Mouse (Mus musculus) forebrain, embryonic 14.5 days (tissue): ENCODE results near the gene Sfpq. TPM values are rescaled to one million over a fixed set of nuclear protein-coding genes. Genes with fewer than 3 reads are reported as not detected.
"Not testable (repeated sequence)": the region's sequence is repeated elsewhere in the genome, so short reads cannot be mapped to it uniquely, and the experiment has no call there.

Experiments
- ATAC-seq: fragments of 200-750 bp; cut with Nextera tagmentation; 2 replicates; pipeline ENCODE4 v1.8.0; 2017; ENCODE audit warnings: mild to moderate bottlenecking, moderate library complexity
- DNase-seq: peaks from one replicate; pipeline ENCODE4 v3.0.0-alpha.2; 2015; ENCODE audit warnings: low spot score
- H3K27ac ChIP-seq: fragments of 300-500 bp; sonication (generic); 2 replicates; pipeline ENCODE4 v1.5.1; 2014; ENCODE audit warnings: low read depth, mild to moderate bottlenecking, control low read depth, low read length, moderate library complexity
- H3K27me3 ChIP-seq: fragments of 300-500 bp; sonication (generic); replicated peaks from 2 replicates; pipeline ENCODE4 v1.6.1; 2014; ENCODE audit warnings: low read length, control low read depth, mixed read lengths; ENCODE audit not compliant: control insufficient read depth, insufficient read depth
- H3K36me3 ChIP-seq: fragments of 300-500 bp; sonication (generic); 2 replicates; pipeline ENCODE4 v1.6.1; 2014; ENCODE audit warnings: low read length, control low read depth; ENCODE audit not compliant: control insufficient read depth, insufficient read depth
- H3K4me1 ChIP-seq: fragments of 300-500 bp; sonication (generic); 2 replicates; pipeline ENCODE4 v1.6.1; 2014; ENCODE audit warnings: antibody characterized with exemption, low read length, control low read depth; ENCODE audit not compliant: control insufficient read depth, insufficient read depth
- H3K4me2 ChIP-seq: fragments of 300-500 bp; sonication (generic); 2 replicates; pipeline ENCODE4 v1.6.1; 2014; ENCODE audit warnings: mild to moderate bottlenecking, control low read depth, low read length
- H3K4me3 ChIP-seq: fragments of 300-500 bp; sonication (generic); 2 replicates; pipeline ENCODE4 v1.5.1; 2014; ENCODE audit warnings: low read depth, low read length, control low read depth
- H3K9ac ChIP-seq: fragments of 300-500 bp; sonication (generic); 2 replicates; pipeline ENCODE4 v1.6.1; 2014; ENCODE audit warnings: mild to moderate bottlenecking, low read length, control low read depth, moderate library complexity
- H3K9me3 ChIP-seq: fragments of 300-500 bp; sonication (generic); replicated peaks from 2 replicates; pipeline ENCODE4 v1.6.1; 2016; ENCODE audit warnings: low read length, control low read depth, mixed read lengths; ENCODE audit not compliant: control insufficient read depth
- WGBS: fragments of 180-500 bp; shearing (Covaris S2); extraction: QIAGEN DNeasy Blood & Tissue Kit; methylation state at CpG from one replicate; pipeline ENCODE4 v1.1.7; 2014; 5-methylcytosine and 5-hydroxymethylcytosine counted together
- polyA plus RNA-seq: library from polyadenylated mRNA; unstranded; fragments of >200 nt; fragmentation: Nextera tagmentation; extraction: Ambion mirVana; gene quantifications from 2 replicates; pipeline ENCODE4 v1.2.1, GENCODE M21; 2014

The Sfpq gene
- polyA plus RNA-seq, 1 experiment from 2014 or later: 102 TPM

DNA sequence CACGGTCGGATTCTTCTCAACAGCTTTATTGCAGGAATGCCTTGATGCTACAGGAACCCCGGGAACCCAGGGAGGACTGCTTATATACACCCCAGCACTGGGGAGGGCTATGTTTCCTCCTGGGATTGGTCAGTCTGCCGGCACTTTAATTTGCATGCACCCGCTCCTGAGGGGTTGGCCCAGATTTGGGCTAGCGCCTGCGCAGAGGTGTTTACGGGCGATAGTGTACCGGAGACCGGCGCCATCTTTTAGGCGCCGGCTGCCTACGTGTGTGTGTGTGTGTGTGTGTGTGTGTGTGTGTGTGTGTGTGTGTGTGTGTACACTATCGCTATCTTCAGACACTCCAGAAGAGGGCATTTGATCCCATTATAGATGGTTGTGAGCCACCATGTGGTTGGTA, 21.8 kb upstream of the Sfpq start:
- not testable (repeated sequence) for H3K36me3 ChIP-seq, H3K27ac ChIP-seq, H3K9me3 ChIP-seq, H3K4me1 ChIP-seq, ATAC-seq, H3K9ac ChIP-seq, H3K4me2 ChIP-seq, H3K4me3 ChIP-seq, H3K27me3 ChIP-seq, DNase-seq
- WGBS: 94% methylated on average over 16 of the region's 16 CpGs

DNA sequence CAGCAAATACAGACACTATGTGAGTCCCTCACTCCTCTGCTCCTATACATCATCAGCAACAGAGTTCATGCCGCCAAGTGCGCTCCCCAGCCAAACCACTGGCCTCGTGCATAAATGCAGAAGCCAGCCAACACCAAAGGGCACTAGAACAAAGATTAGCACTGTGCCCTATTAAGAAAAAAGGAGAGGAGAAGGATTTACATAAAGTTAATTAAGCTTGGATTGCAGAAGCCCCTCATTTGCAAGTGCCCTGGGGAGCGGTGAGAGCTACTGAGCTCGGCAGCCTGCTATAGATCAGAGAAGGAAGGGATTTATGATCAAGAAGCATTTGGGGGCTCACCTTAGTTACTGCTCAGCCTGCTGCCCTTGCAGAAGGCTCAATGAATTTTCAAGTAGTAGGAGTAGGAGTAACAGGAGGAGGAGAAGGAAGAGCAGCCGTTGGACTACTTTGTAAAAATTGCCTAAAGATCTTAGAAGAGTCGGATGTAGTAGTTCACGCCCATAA, 20.5 kb upstream of the Sfpq start:
- H3K4me3 ChIP-seq: no peak overlapping the region
- peaks cover 7% of the 10 kb centered on the region; the same call in 1 of the 2 replicates for H3K4me1 ChIP-seq
- H3K36me3 ChIP-seq: no peaks in the 10 kb centered on the region
- no peak overlapping the region for H3K9ac ChIP-seq
- ATAC-seq (no peak), DNase-seq (peak; percentile 55)
- H3K27me3 ChIP-seq: no peaks in the 10 kb centered on the region
- H3K9me3 ChIP-seq: no peaks in the 10 kb centered on the region
- H3K4me2 ChIP-seq: 0 out of 2 replicates have a peak overlapping the region, but pooled peaks have one; percentile 8
- no peak overlapping the region for H3K27ac ChIP-seq
- WGBS: 21% methylated on average over 8 of the region's 8 CpGs

DNA sequence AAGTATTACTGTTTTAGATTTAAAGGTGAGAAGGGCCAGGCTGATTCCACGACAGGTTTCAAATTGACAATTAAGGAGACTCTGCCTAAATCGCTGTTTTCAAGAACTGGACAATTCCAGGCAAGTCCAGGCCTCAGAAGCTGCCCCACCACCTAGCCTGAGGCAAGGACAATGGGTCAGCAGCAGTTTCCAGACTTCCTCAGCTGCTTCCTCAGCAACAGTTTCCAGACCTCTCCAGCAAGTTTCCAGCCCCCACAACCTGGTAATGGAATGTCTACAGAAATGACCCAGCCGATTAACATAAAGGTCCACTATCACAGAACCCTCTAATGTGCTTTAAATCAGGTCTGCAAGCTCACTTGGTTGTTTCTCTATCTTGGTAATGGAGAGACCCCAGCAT, 16.7 kb upstream of the Sfpq start:
- DNase-seq: no peak
- Histone ChIP-seq H3K27ac (0 out of 2 replicates have a peak overlapping the region, but pooled peaks have one; percentile 68), H3K4me2 (no peak overlapping the region), H3K27me3 (no peaks in the 10 kb centered on the region), H3K9me3 (no peaks in the 10 kb centered on the region), H3K36me3 (no peaks in the 10 kb centered on the region), H3K4me1 (peaks cover 8% of the 10 kb centered on the region; the same call in 1 of the 2 replicates), H3K4me3 (no peak overlapping the region), H3K9ac (no peak overlapping the region)
- ATAC-seq: no peak
- WGBS: 81% methylated on average over 3 of the region's 3 CpGs

DNA sequence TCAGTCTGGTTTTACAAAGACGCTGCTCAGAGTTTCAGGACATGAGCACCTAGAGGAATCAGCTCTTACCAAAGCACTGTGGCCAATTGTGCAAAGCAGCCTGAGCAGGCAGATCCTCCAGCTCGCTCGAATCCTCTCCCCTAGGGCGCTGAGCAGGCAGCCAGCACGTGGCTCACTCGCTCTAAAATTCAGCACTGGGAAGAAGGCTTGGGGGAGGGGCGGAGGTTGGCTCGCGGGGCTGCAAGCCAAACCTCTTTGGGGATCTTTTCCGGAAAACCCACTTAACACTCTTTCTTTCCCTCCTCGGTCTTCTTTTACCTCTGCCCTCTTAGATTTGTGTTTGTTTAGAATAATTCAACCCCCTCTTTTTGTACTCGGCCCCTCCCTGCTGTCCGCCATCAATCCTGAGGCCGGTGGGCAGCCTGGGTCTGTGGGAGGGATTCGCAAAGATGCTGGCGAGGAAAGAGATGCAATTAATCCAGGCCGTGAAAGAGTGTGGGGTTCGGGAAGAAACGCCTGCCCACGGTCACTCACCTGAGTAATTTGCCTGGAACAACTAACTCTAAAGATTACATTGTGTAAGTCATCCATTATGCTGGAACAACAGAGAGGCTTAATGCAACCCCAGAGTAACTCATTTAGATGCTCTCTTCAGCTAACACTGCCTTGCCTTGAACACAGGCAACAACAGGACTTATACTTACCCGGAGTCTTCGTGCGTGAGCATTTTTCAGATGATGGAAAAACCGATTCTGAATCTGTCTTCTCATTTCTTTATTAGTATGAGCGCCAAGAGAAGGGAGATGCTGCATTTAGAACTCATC, 15.8 kb upstream of the Sfpq start:
- DNase-seq: peak; percentile 88
- Histone ChIP-seq H3K4me2 (peak overlapping the region; percentile 55), H3K27ac (peak overlapping the region; percentile 68), H3K4me3 (peak overlapping the region; percentile 26), H3K36me3 (no peaks in the 10 kb centered on the region), H3K27me3 (no peaks in the 10 kb centered on the region), H3K4me1 (peaks cover 8% of the 10 kb centered on the region; the same call in 1 of the 2 replicates), H3K9me3 (no peaks in the 10 kb centered on the region), H3K9ac (peak overlapping the region; percentile 65)
- ATAC-seq: peak; percentile 91
- 10% methylated on average over 25 of the region's 25 CpGs for WGBS

DNA sequence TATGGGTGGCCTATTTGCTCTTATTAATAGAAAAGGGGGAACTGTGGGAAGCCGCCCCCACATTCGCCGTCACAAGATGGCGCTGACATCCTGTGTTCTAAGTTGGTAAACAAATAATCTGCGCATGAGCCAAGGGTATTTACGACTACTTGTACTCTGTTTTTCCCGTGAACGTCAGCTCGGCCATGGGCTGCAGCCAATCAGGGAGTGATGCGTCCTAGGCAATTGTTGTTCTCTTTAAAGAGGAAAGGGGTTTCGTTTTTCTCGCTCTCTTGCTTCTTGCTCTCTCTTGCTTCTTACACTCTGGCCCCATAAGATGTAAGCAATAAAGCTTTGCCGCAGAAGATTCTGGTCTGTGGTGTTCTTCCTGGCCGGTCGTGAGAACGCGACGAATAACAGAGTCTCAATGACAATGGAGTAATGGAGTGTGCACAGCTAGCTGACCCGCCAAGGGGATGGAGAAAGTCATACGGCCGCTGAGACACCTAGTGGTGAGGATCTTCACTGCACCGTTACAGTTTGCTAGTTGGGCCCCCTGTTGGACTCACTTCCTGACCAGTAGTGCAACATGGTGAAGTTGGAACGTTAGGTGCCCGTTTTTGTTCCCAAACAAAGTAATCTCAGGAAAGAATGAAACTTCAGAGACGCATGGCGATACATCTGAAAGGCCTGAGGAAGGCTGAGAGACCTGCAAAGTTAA, 5.7 kb upstream of the Sfpq start:
- H3K4me2 ChIP-seq: peak overlapping the region; percentile 34
- H3K36me3 ChIP-seq, H3K27me3 ChIP-seq, H3K27ac ChIP-seq, H3K9me3 ChIP-seq, H3K4me1 ChIP-seq: not testable (repeated sequence)
- peak overlapping the region; percentile 26 for H3K4me3 ChIP-seq
- H3K9ac ChIP-seq: peak overlapping the region; percentile 45; the same call in 1 of the 2 replicates
- ATAC-seq (peak; percentile 96), DNase-seq (peak; percentile 87)
- 9% methylated on average over 14 of the region's 26 CpGs for WGBS

DNA sequence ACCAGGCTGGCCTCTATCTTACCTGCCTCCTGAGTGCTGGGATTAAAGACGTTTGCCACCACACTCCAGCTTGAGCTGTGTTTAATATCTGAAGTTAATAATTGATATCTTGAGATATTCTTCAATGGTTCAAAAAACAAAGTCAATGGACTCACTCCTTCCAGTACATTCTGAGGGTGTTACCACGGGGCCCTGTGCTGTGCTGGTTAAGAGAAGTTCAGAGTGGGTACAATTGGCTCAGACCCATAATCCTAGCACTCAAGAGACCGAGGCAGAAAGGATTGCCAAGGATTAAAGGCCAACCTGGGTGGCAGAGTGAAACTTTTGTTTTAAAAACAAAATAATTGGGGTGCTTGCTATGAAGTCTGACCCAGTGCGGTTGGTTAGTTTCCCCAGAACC, 4.8 kb upstream of the Sfpq start:
- ATAC-seq: no peak
- 68% methylated on average over 4 of the region's 4 CpGs for WGBS

DNA sequence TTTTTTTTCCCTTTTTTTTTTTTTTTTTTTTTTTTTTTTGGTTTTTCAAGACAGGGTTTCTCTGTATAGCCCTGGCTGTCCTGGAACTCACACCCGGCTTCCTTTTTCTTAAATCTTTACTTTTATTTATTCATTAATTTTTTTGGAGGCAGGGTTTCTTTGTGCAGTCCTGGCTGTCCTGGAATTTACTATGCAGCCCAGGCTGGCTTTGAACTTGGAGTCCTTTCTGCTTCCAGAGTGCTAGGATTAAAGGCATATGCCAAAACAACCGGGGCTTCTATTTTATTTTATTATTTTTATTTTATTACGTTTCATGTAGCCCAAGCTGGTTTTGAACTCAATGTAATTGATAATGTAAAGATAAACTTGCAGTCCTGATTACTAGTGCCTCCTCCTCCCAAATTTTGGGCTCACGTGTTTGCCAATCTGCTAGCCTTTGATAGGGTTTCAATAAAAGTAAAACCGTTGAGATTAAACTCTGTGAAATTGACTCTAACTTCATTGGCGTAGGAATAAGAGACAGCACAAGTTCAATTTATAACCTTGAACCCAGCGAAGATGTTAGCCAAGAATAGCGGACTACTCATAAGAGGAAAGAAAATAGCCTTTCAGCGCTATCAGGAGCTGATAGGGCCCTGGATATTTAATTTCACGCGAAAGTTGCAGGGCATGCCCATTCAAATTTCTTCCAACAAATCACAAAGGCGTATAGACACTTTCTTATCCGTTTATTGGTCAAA, 543 bp upstream of the Sfpq start:
- H3K4me3 ChIP-seq: peak overlapping the region; percentile 15
- DNase-seq (no peak), ATAC-seq (no peak)
- WGBS: 12% methylated on average over 13 of the region's 13 CpGs
- no peak overlapping the region for H3K27ac ChIP-seq
- H3K27me3 ChIP-seq: no peaks in the 10 kb centered on the region
- no peaks in the 10 kb centered on the region for H3K9me3 ChIP-seq
- H3K9ac ChIP-seq: no peak overlapping the region
- peaks cover 17% of the 10 kb centered on the region for H3K4me1 ChIP-seq
- peak overlapping the region; percentile 40 for H3K4me2 ChIP-seq
- peaks cover 31% of the 10 kb centered on the region for H3K36me3 ChIP-seq

More for the DNA sequence above, 4.8 kb upstream of the Sfpq start:
- DNase-seq: no peak
- Histone ChIP-seq H3K4me1 (no peaks in the 10 kb centered on the region), H3K9me3 (no peaks in the 10 kb centered on the region), H3K27me3 (no peaks in the 10 kb centered on the region), H3K27ac (no peak overlapping the region), H3K4me3 (no peak overlapping the region), H3K36me3 (no peaks in the 10 kb centered on the region), H3K9ac (no peak overlapping the region), H3K4me2 (no peak overlapping the region)

DNA sequence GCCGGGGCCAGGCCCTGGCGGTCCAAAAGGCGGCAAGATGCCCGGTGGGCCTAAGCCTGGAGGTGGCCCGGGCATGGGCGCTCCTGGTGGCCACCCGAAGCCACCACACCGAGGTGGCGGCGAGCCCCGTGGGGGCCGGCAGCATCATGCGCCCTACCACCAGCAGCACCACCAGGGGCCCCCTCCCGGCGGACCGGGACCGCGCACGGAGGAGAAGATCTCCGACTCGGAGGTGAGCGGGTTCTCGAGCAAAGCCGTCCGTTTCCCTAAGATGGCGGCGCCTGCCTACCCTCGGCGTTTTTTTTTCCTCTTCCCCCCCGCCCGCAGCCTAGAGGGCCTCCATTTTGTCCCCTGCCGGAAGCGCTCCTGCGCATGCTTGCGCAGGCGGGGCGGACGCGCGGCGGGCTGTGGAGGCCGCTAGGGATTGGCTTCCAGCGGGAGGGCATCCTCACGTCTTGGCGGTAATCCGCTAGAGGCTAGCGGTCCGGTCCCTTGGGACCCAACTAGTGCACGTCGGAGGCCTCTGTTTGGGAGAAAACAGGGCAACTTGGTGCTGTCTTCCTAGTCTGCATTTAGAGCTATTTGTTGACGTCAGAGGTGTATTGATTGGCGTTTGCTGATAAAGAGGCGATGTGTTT, 984 bp downstream of the Sfpq start:
- peak; percentile 94 for DNase-seq
- WGBS: under 1% methylated on average over 50 of the region's 53 CpGs
- Histone ChIP-seq H3K4me1 (peaks cover 25% of the 10 kb centered on the region), H3K9ac (peak overlapping the region; percentile 100), H3K4me3 (peak overlapping the region; percentile 100), H3K27ac (peak overlapping the region; percentile 99), H3K9me3 (no peaks in the 10 kb centered on the region), H3K36me3 (peaks cover 47% of the 10 kb centered on the region), H3K4me2 (peak overlapping the region; percentile 91), H3K27me3 (no peaks in the 10 kb centered on the region)
- peak; percentile 64 for ATAC-seq
